Mouse (Mus musculus): Measurements from ENCODE around the gene Zfp141.

Gene Zfp141

DNA sequence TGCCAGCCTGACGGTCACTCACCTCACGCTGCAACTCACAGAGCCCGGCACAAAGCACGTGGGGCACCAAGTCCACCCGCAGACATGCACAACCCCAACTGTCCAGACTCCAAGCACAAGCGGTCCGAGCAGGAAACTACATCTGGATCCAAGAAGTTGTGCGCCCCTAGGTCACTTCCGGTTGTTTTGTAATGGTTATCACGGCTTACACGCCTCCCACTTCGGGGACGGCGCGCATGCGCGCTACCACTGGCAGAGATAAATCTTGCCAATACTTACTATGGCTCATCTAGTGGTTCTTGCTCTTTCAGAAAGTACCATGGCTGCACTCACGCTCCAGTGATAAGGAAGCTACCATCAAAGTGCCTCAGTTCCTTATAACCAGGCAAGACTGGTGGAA lies at the start of gene Zfp141:
Zfp141 (minus strand) TSS at position 153 of the 400 bp plus-strand sequence.
- peak; percentile 90 for DNase-seq (ENCODE audit: low read depth, low spot score)

DNA sequence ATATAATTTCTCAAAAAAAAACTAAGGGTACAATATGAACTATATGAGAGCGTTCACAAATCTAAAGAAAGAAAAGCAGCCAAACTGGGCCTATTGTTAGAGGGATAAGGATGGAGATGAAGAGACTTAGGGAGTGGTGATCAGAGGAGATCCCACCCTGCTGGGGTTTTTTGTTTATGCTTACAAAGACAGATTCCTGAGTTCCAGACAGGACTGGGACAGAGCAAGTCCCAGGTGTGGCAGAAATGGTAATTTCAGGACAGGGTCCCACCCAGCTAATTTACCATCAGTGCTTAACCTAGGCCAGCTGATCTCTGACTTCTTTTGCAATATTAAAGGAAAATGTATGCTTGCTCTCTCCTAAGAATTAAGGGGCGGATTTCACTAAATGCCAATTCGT lies 46.2 kb upstream of the Zfp141 start:
- no peak for DNase-seq (ENCODE audit: low read depth, low spot score)

GRCm38 (mm10) chr7:42505186-42505585 lies 354 bp downstream of the Zfp141 start:
- DNase-seq (ENCODE audit: low read depth, low spot score), result peak; percentile 37

- no peak for DNase-seq (ENCODE audit: low read depth, low spot score)
Observed at GRCm38 (mm10) chr7:42498248-42498647, 7.3 kb downstream of the Zfp141 start.

DNA sequence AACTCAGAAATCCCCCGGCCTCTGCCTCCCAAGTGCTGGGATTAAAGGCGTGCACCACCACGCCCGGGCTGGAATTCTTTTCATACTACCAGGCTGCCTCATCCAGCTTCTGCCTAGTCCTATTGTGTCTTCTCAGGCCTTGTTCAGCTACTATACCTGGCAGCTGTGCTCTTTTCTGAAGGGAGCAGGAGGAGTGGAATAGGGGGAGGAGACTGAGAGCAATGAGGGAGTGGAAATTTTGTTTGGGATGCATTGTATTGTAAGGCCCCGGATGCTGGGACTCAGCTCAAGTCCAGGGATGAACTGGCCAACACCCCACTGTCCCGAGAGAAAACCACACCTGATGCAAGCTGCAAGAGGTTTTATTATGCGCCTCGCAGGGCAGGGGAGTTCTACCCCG lies 8.2 kb downstream of the Zfp141 start:
- DNase-seq (ENCODE audit: low read depth, low spot score), result no peak

DNA sequence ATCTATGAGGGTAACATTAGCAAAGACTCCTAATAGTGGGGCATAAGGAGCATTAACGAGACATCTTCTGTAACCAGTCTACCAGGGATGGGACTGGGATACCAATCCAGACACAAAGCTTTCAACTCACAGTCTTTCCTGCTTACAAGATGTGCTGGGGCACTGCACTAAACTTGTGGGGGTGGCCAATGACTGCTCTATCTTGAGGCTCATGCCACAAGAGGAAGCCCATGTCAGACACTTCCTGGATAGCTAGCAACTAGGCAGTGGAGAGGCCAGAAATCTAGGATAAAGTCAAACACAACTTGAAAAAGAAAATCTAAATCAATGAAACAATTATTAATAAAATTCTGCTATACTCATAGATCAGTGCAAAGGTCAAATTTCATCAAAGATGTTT lies 9.3 kb downstream of the Zfp141 start:
- DNase-seq (ENCODE audit: low read depth, low spot score), result no peak

GRCm38 (mm10) chr7:42490859-42491258 lies 14.7 kb downstream of the Zfp141 start:
- DNase-seq (ENCODE audit: low read depth, low spot score), result no peak

DNA sequence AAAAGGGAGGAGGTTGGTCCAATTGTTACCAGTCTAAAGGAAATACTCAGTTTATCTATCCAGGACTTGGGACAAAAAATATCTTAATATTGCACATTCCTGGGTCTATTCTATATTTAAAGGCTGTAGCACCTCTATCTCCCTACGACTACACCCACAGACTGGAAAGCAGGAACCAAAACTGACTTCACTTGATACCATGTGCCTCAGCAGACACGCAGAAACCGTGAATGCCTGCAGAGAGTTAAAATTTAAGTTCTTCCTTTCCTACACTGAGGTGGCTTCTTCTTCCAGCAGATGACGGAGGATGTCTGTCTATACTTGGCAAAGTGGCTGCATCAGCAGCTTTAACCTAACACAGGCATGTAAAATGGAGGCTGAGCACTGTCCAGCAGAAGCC lies 15.2 kb downstream of the Zfp141 start:
- DNase-seq (ENCODE audit: low read depth, low spot score), result no peak

DNA sequence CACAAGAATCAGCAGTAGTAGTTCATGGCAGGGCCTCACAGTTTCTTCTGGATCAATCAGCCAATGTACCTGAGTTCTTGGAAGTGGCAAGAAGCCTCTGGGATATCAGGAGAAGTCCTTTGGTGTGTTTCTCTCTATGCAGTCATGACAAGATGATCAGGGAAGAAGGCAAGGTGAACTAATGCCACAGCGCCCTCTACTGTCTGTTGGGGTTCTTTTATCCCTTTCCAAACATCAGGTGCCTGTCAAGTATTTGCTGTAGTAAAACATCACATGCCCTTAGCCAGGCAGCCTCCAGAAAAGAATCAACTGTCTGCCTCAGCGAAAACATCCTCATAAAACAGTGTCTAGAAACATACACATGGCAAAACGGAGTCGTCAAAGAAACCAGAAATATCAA lies 50.9 kb downstream of the Zfp141 start:
- DNase-seq (ENCODE audit: low read depth, low spot score), result no peak

DNA sequence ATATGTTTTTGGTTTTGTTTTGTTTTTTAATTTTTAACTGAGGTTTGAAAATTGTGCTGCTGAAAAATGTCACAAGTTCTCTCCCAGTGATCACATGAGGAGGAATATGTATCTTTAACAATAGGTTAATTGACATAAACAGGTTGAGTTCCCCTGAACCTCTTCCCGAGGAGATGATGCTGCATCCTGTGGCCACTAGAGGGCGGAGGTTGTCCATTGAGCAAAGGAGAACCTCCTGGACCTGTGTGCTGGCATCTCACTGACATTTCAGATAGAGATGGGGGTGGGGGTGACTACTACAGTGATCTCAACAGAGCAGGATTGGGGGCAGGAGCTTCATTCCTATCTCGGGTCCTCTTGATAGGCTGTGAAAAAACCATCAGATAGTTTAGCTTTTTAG lies 54.9 kb downstream of the Zfp141 start:
- DNase-seq (ENCODE audit: low read depth, low spot score), result no peak

DNA sequence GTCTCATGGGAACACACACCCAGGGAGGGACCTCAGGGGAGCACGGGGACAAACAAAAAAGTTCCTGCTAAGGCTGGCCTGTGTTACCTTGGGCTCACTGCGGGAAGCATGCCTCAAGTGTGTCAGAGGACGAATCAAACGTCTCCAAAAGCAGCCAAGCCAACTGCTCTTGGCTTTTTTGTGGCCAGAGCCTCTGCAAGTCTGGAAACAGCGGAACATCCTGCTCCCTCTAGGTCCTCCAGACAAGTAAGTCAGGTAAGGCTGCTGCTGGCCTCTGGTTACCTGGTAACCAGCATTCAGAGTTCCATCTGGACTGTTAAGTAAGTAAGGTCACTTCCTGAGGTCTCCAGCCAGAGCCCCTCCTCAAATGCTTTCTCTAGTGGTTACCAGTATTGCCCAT lies 57.7 kb downstream of the Zfp141 start, which contains the start of gene 4933421I07Rik:
4933421I07Rik (minus strand) TSS at position 271 of the 400 bp plus-strand sequence.
- DNase-seq (ENCODE audit: low read depth, low spot score), result no peak

- DNase-seq (ENCODE audit: low read depth, low spot score), result no peak
Observed at GRCm38 (mm10) chr7:42447352-42447751, 58.2 kb downstream of the Zfp141 start.

Data from forelimb bud, embryonic 11.5 days (tissue).